Mouse (Mus musculus) forebrain, embryonic 16.5 days (tissue): ENCODE data around the gene Olfr905. TPM values are rescaled to one million over a fixed set of nuclear protein-coding genes. Genes with fewer than 3 reads are reported as not detected.

Experiments used
- ATAC-seq: fragments of 200-750 bp; cut with Nextera tagmentation; 2 replicates; pipeline ENCODE4 v1.8.0; 2017; ENCODE audit warnings: mild to moderate bottlenecking, moderate library complexity
- H3K27ac ChIP-seq: fragments of 300-500 bp; sonication (generic); 2 replicates; pipeline ENCODE4 v1.5.1; 2014; ENCODE audit warnings: low read length, control low read depth
- H3K27me3 ChIP-seq: fragments of 300-500 bp; sonication (generic); replicated peaks from 2 replicates; pipeline ENCODE4 v1.6.1; 2014; ENCODE audit warnings: low read length; ENCODE audit not compliant: control insufficient read depth, insufficient read depth
- H3K36me3 ChIP-seq: fragments of 300-500 bp; sonication (generic); 2 replicates; pipeline ENCODE4 v1.6.1; 2014; ENCODE audit not compliant: control insufficient read depth, insufficient read depth
- H3K4me1 ChIP-seq: fragments of 300-500 bp; sonication (generic); replicated peaks from 2 replicates; pipeline ENCODE4 v1.6.1; 2014; ENCODE audit warnings: low read length; ENCODE audit not compliant: control insufficient read depth, insufficient read depth
- H3K4me2 ChIP-seq: fragments of 300-500 bp; sonication (generic); 2 replicates; pipeline ENCODE4 v1.6.1; 2014; ENCODE audit warnings: mild to moderate bottlenecking, low read length, control low read depth
- H3K4me3 ChIP-seq: fragments of 300-500 bp; sonication (generic); replicated peaks from 2 replicates; pipeline ENCODE4 v1.5.1; 2014; ENCODE audit warnings: mild to moderate bottlenecking, low read length, control low read depth
- H3K9ac ChIP-seq: fragments of 300-500 bp; sonication (generic); replicated peaks from 2 replicates; pipeline ENCODE4 v1.6.1; 2014; ENCODE audit warnings: low read depth, low read length, control low read depth
- H3K9me3 ChIP-seq: fragments of 300-500 bp; sonication (generic); 2 replicates; pipeline ENCODE4 v1.6.1; 2016; ENCODE audit warnings: low read length; ENCODE audit not compliant: control insufficient read depth
- WGBS: fragments of 180-500 bp; shearing (Covaris S2); extraction: QIAGEN DNeasy Blood & Tissue Kit; methylation state at CpG from one replicate; pipeline ENCODE4 v1.1.7; 2014; 5-methylcytosine and 5-hydroxymethylcytosine counted together
- polyA plus RNA-seq: library from polyadenylated mRNA; unstranded; fragments of >200 nt; fragmentation: Nextera tagmentation; extraction: Ambion mirVana; gene quantifications from 2 replicates; pipeline ENCODE4 v1.2.1, GENCODE M21; 2015

Gene Olfr905
- polyA plus RNA-seq = not detected in 2 replicates

DNA sequence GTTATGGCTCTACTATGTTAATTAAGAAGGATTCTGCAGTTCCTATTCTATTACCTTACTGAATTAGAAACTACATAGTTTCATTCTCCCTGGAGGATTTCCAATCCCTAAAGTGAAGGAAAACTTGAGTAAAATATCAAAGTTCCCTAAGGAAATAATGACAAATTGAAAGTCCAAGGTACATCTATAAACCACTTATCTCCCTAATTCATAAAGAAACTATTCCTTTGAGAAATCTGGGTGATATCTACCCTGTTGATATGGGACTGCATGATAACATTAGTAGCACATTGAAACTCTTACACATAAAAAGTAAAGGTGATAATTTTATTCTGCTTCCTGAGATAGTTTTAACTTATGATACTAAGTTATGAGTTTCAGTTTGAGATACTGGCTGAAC, at the start of gene Olfr905:
Gene Olfr905, plus strand, starts transcription at position 301 of the 400 bp plus-strand sequence.
- no peak for ATAC-seq
- no peak within 1 kb of the TSS for H3K4me2 ChIP-seq
- H3K9ac ChIP-seq = no peak within 1 kb of the TSS
- H3K4me1 ChIP-seq = no peaks in the 10 kb centered on the region
- H3K4me3 ChIP-seq = no peak within 1 kb of the TSS
- no peaks in the 10 kb centered on the region for H3K36me3 ChIP-seq
- H3K27me3 ChIP-seq = no peaks in the 10 kb centered on the region
- H3K27ac ChIP-seq = no peak within 1 kb of the TSS
- no peaks in the 10 kb centered on the region for H3K9me3 ChIP-seq

DNA sequence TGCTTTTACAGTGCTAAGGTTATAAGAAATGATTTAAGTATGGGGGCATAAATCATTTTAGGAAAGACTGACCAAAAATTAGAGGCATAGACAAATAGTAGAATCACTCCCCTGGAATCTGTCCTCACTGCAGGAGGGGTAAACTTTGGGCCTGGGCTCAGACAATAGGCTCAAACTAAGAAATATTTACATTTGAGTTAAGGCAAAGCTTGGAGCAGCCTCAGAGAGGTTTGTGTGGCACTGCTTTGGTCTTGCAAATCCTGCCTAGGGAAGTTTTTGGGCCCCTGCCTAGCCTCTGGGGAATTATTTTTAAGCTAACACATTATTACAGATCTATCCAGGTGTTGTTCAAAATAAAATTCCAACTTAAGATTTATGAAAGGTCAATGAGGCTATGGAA, 47.1 kb upstream of the Olfr905 start:
- no peak for ATAC-seq
- H3K27me3 ChIP-seq = no peaks in the 10 kb centered on the region
- no peak overlapping the region for H3K9ac ChIP-seq
- H3K36me3 ChIP-seq = no peaks in the 10 kb centered on the region
- no peaks in the 10 kb centered on the region for H3K4me1 ChIP-seq
- no peak overlapping the region for H3K27ac ChIP-seq
- no peaks in the 10 kb centered on the region for H3K9me3 ChIP-seq
- H3K4me3 ChIP-seq = no peak overlapping the region
- no peak overlapping the region for H3K4me2 ChIP-seq

DNA sequence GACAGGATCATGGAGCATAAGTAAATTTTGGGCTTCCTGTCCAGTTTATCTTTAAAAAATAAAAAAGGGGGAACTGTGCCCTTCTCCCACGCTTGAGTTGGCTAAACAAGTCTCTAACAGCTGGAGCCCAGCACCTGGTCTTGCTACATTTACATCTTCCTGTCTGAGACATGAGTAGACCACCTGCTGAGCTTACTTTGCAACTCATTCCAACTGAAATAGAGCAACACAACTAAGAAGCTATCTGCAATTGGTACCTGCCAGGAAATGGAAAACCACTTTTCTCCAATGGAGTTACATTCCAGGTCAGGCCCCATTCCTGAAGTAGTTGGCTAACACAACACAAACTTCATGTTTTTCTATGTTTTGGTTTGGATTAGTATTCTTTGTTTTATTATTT, 43.9 kb upstream of the Olfr905 start:
- Histone ChIP-seq H3K9ac (no peak overlapping the region), H3K4me2 (no peak overlapping the region), H3K27ac (no peak overlapping the region), H3K36me3 (no peaks in the 10 kb centered on the region), H3K4me1 (no peaks in the 10 kb centered on the region), H3K4me3 (no peak overlapping the region), H3K9me3 (no peaks in the 10 kb centered on the region), H3K27me3 (no peaks in the 10 kb centered on the region)
- WGBS = 56% methylated on average over 1 of the region's 1 CpGs
- no peak for ATAC-seq

DNA sequence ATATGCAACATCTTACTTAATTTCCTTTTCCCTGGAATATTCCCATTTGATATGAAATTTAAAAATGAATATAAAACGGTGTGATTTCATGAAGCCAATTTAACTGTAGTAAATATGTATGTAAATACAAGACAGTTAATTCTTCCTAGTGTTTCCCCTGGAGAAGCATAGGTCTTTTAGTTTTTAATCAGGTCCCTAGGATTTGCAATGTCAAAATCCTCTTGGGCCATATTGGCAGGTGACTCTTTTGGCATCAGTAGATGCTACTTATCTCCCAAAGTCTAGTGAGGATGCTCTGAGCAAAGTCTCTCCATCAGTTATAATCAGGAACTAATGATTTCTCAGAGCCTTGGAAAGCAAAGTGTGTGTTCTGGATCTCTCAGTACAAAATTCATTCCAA, 41.8 kb upstream of the Olfr905 start, which contains the start of gene Olfr901:
Gene Olfr901, plus strand, starts transcription at position 301 of the 400 bp plus-strand sequence.
- WGBS = 94% methylated on average over 1 of the region's 1 CpGs
- Histone ChIP-seq H3K4me1 (no peaks in the 10 kb centered on the region), H3K4me2 (no peak within 1 kb of the TSS), H3K27me3 (no peaks in the 10 kb centered on the region), H3K27ac (no peak within 1 kb of the TSS), H3K9me3 (no peaks in the 10 kb centered on the region), H3K4me3 (no peak within 1 kb of the TSS), H3K36me3 (no peaks in the 10 kb centered on the region), H3K9ac (no peak within 1 kb of the TSS)
- ATAC-seq = no peak

DNA sequence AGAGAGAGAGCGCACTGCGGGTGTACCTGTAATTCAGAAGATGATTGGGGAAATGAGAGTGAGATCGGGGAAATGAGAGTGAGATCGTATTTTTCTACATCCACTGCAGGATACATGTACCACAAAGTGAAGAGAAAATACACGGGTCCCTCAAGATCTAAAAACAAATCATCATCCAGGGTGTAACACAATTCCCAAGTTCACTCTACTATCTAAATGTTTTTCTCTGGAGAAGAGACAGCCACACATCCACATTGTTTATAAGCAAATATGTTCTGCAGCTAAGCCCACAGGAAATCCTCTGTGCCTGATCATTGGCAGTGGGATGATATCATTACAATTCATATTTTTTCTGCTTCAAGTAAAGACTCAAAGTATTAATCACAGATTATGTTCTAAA, 23.6 kb upstream of the Olfr905 start, which contains the start of gene Olfr902:
Gene Olfr902, plus strand, starts transcription at position 301 of the 400 bp plus-strand sequence.
- Histone ChIP-seq H3K9ac (no peak within 1 kb of the TSS), H3K36me3 (no peaks in the 10 kb centered on the region), H3K4me2 (no peak within 1 kb of the TSS), H3K27ac (no peak within 1 kb of the TSS), H3K9me3 (no peaks in the 10 kb centered on the region), H3K4me3 (no peak within 1 kb of the TSS), H3K27me3 (no peaks in the 10 kb centered on the region), H3K4me1 (no peaks in the 10 kb centered on the region)
- no peak for ATAC-seq
- WGBS = 93% methylated on average over 5 of the region's 5 CpGs

DNA sequence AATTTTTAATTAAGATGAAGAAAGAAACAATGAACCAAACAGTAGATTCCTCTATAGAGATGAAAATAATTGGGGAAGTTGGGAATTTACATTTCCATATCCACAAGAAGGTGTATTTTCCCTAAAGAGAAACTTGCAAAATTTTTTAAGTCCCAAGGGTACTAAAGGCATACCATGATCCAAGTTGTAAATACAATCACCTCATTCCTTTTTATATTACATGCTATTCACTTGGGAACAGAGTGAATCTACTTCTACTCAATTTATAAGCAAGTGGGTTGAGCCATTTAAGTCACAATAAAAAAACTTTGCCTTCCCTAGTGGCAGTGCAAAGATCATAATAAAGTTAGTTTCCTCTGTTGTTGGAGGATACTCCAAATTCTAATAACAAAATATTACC, 8.1 kb upstream of the Olfr905 start, which contains the start of gene Olfr904:
Gene Olfr904, plus strand, starts transcription at position 301 of the 400 bp plus-strand sequence.
- Histone ChIP-seq H3K4me1 (no peaks in the 10 kb centered on the region), H3K36me3 (no peaks in the 10 kb centered on the region), H3K4me3 (no peak within 1 kb of the TSS), H3K27me3 (no peaks in the 10 kb centered on the region), H3K9me3 (no peaks in the 10 kb centered on the region), H3K9ac (no peak within 1 kb of the TSS), H3K4me2 (no peak within 1 kb of the TSS), H3K27ac (no peak within 1 kb of the TSS)
- ATAC-seq = no peak

DNA sequence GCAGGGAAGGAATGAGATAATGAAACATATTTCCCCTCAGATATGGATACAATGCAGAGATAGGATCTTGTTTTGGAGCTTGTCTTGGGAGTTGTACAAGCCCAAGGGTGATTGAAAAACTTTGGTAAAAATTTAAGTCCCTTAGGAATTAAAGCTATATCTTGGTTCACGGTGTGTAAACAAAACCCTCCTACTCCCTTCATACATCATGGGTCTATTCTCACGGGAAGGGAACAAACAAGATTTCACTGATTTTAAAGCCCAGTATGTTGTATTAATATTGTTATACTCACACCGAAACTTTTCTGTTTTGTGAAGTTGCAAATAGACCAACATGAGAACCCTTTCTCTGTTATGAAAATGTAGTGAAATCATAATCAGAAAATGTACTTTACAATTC, 15.9 kb downstream of the Olfr905 start, which contains the start of gene Olfr906:
Gene Olfr906, plus strand, starts transcription at position 301 of the 400 bp plus-strand sequence.
- WGBS = 92% methylated on average over 3 of the region's 3 CpGs
- H3K9me3 ChIP-seq = no peaks in the 10 kb centered on the region; the same call in 1 of the 2 replicates

DNA sequence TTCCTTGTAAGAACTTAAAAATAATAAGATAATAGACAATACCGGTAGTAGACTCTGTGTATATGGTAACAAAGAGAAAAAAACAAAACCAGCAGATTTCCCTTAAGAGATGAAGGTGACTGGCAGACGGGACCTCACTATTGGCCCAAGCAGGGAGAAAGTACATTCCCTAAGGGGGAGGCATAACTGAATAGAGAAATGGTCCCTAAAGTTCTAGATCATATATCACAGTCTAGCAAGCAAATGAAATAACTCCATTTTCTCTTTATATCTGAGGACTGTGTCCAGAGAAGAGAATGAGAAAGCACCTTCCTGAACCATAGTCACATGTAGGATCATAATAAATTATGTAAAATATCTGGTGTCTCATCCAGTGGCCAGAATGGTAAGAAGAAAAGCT, 24.6 kb downstream of the Olfr905 start, which contains the start of gene Olfr907:
Gene Olfr907, plus strand, starts transcription at position 301 of the 400 bp plus-strand sequence.
- H3K27me3 ChIP-seq = no peaks in the 10 kb centered on the region
- H3K36me3 ChIP-seq = no peaks in the 10 kb centered on the region
- no peak within 1 kb of the TSS for H3K9ac ChIP-seq
- WGBS = 86% methylated on average over 2 of the region's 2 CpGs
- no peak for ATAC-seq
- no peak within 1 kb of the TSS for H3K4me2 ChIP-seq
- no peak within 1 kb of the TSS for H3K4me3 ChIP-seq
- no peak within 1 kb of the TSS for H3K27ac ChIP-seq
- no peaks in the 10 kb centered on the region for H3K9me3 ChIP-seq
- H3K4me1 ChIP-seq = no peaks in the 10 kb centered on the region

More for the DNA sequence above, 15.9 kb downstream of the Olfr905 start, which contains the start of gene Olfr906:
- no peaks in the 10 kb centered on the region for H3K4me1 ChIP-seq
- no peak for ATAC-seq
- H3K36me3 ChIP-seq = no peaks in the 10 kb centered on the region
- no peaks in the 10 kb centered on the region for H3K27me3 ChIP-seq
- H3K4me3 ChIP-seq = no peak within 1 kb of the TSS
- H3K27ac ChIP-seq = no peak within 1 kb of the TSS
- H3K9ac ChIP-seq = no peak within 1 kb of the TSS
- H3K4me2 ChIP-seq = no peak within 1 kb of the TSS

DNA sequence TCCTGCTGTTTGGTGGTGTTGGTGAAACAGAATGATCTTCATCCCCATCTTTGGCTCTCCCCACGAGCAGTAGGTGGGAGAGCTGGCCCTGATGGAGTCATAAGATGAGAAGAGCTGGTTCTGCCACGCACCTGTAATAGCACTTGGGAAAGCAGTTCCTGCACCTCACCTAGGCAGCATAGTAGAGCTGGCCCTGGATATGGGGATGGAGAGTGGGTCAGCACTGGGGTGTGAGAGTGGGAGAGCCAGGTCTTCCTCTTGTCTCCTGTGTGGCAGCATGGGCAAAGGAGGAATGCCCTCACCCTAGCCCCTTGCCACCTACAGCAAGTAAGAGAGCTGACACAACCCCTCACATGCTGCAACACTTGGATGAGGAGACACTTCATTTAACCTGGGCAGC, 41.4 kb downstream of the Olfr905 start:
- H3K9me3 ChIP-seq = no peaks in the 10 kb centered on the region
- no peak overlapping the region for H3K9ac ChIP-seq
- H3K4me2 ChIP-seq = no peak overlapping the region
- H3K27me3 ChIP-seq = no peaks in the 10 kb centered on the region
- no peak overlapping the region for H3K27ac ChIP-seq
- H3K4me3 ChIP-seq = no peak overlapping the region
- WGBS = 83% methylated on average over 2 of the region's 2 CpGs
- ATAC-seq = no peak
- no peaks in the 10 kb centered on the region for H3K36me3 ChIP-seq
- no peaks in the 10 kb centered on the region for H3K4me1 ChIP-seq

DNA sequence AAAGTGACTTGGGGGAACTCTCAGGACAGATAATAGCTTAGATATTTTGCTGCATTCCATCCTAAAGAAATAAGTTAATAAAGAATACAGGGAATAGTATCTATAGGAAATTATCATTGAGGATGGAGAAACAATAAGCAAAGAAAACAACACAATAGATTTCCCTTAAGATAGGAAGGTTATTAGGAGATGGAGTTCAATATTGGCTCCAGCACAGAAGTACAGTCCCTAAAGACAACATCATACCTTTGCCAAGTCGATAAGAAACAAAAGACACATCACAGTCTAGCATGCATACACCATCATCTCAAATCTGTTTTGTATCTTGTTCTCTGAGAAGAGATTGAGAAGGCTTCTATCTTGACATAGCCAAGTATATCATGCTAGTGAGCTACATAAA, 50.4 kb downstream of the Olfr905 start, which contains the start of gene Olfr911-ps1:
Gene Olfr911-ps1, plus strand, starts transcription at position 301 of the 400 bp plus-strand sequence.
- Histone ChIP-seq H3K27ac (no peak within 1 kb of the TSS), H3K36me3 (no peaks in the 10 kb centered on the region), H3K9ac (no peak within 1 kb of the TSS), H3K4me2 (no peak within 1 kb of the TSS), H3K9me3 (no peaks in the 10 kb centered on the region), H3K4me3 (no peak within 1 kb of the TSS), H3K27me3 (no peaks in the 10 kb centered on the region), H3K4me1 (no peaks in the 10 kb centered on the region)
- 74% methylated on average over 1 of the region's 1 CpGs for WGBS
- ATAC-seq = no peak
